Mouse (Mus musculus) lung, postnatal 0 days (tissue): ENCODE data around the gene Os9. TPM values are rescaled to one million over a fixed set of nuclear protein-coding genes. Genes with fewer than 3 reads are reported as not detected.
"Not testable (repeated sequence)": the region's sequence is repeated elsewhere in the genome, so short reads cannot be mapped to it uniquely, and the experiment has no call there.

Source experiments
- ATAC-seq: fragments of 200-750 bp; cut with Nextera tagmentation; 2 replicates; pipeline ENCODE4 v1.8.0; 2017; ENCODE audit warnings: moderate library complexity
- DNase-seq: peaks from one replicate; pipeline ENCODE4 v3.0.0-alpha.2; 2016; ENCODE audit warnings: low spot score
- H3K27ac ChIP-seq: fragments of 300-500 bp; sonication (generic); 2 replicates; pipeline ENCODE4 v1.5.1; 2014; ENCODE audit warnings: antibody characterized with exemption, mild to moderate bottlenecking, low read length, mixed read lengths
- H3K27me3 ChIP-seq: fragments of 300-500 bp; sonication (generic); replicated peaks from 2 replicates; pipeline ENCODE4 v1.6.1; 2014; ENCODE audit warnings: low read length, mixed read lengths; ENCODE audit not compliant: insufficient read depth
- H3K36me3 ChIP-seq: fragments of 300-500 bp; sonication (generic); 2 replicates; pipeline ENCODE4 v1.6.1; 2014; ENCODE audit warnings: low read length, mixed read lengths; ENCODE audit not compliant: insufficient read depth
- H3K4me1 ChIP-seq: fragments of 300-500 bp; sonication (generic); 2 replicates; pipeline ENCODE4 v1.6.1; 2014; ENCODE audit warnings: antibody characterized with exemption, low read depth, low read length, mixed read lengths; ENCODE audit not compliant: insufficient read depth
- H3K4me2 ChIP-seq: fragments of 300-500 bp; sonication (generic); replicated peaks from 2 replicates; pipeline ENCODE4 v1.6.1; 2014; ENCODE audit warnings: low read depth, mild to moderate bottlenecking, low read length, moderate library complexity, mixed read lengths
- H3K4me3 ChIP-seq: fragments of 300-500 bp; sonication (generic); 2 replicates; pipeline ENCODE4 v1.5.1; 2014; ENCODE audit warnings: low read depth, low read length
- H3K9ac ChIP-seq: fragments of 300-500 bp; sonication (generic); replicated peaks from 2 replicates; pipeline ENCODE4 v1.6.1; 2014; ENCODE audit warnings: low read depth, mild to moderate bottlenecking
- H3K9me3 ChIP-seq: fragments of 300-500 bp; sonication (generic); 2 replicates; pipeline ENCODE4 v1.6.1; 2016; ENCODE audit warnings: low read length, mixed read lengths
- CTCF ChIP-seq: IDR thresholded peaks from 2 replicates; pipeline ENCODE4 v1.5.1; 2016; ENCODE audit warnings: antibody characterized with exemption, mild to moderate bottlenecking
- EP300 ChIP-seq: IDR thresholded peaks from 2 replicates; pipeline ENCODE4 v1.6.1; 2016; ENCODE audit warnings: antibody characterized with exemption, mild to moderate bottlenecking, control low read depth
- WGBS: fragments of 180-500 bp; shearing (Covaris S2); extraction: QIAGEN DNeasy Blood & Tissue Kit; methylation state at CpG from one replicate; pipeline ENCODE4 v1.1.7; 2014; 5-methylcytosine and 5-hydroxymethylcytosine counted together
- polyA plus RNA-seq: library from polyadenylated mRNA; unstranded; fragments of >200 nt; fragmentation: Nextera tagmentation; extraction: Ambion mirVana; gene quantifications from 2 replicates; pipeline ENCODE4 v1.2.1, GENCODE M21; 2015

The Os9 gene
- polyA plus RNA-seq, 1 experiment from 2014 or later, result 112 TPM

- Histone ChIP-seq H3K4me3 (no peak overlapping the region), H3K36me3 (no peaks in the 10 kb centered on the region), H3K27ac (no peak overlapping the region), H3K9ac (no peak overlapping the region), H3K9me3 (no peaks in the 10 kb centered on the region), H3K4me1 (peaks cover 10% of the 10 kb centered on the region), H3K4me2 (no peak overlapping the region), H3K27me3 (peaks cover 37% of the 10 kb centered on the region)
- WGBS, result 27% methylated on average over 4 of the region's 4 CpGs
- ATAC-seq (no peak), DNase-seq (no peak)
- no peak for TF ChIP-seq EP300
- TF ChIP-seq CTCF, result no peak
Observed at GRCm38 (mm10) chr10:127076082-127076481, 44.8 kb downstream of the Os9 start.

- H3K4me1 ChIP-seq, result peaks cover 13% of the 10 kb centered on the region; the same call in 1 of the 2 replicates
- H3K27ac ChIP-seq, result no peak overlapping the region
- no peak for ATAC-seq
- H3K9me3 ChIP-seq, result no peaks in the 10 kb centered on the region
- H3K27me3 ChIP-seq, result peaks cover 33% of the 10 kb centered on the region
- TF ChIP-seq EP300, result no peak
- no peak for TF ChIP-seq CTCF
- H3K4me3 ChIP-seq, result no peak overlapping the region
- no peak for DNase-seq
- H3K9ac ChIP-seq, result no peak overlapping the region
- 40% methylated on average over 8 of the region's 8 CpGs for WGBS
- no peak overlapping the region for H3K4me2 ChIP-seq
- H3K36me3 ChIP-seq, result no peaks in the 10 kb centered on the region
Observed at GRCm38 (mm10) chr10:127075651-127076050, 45.3 kb downstream of the Os9 start.

DNA sequence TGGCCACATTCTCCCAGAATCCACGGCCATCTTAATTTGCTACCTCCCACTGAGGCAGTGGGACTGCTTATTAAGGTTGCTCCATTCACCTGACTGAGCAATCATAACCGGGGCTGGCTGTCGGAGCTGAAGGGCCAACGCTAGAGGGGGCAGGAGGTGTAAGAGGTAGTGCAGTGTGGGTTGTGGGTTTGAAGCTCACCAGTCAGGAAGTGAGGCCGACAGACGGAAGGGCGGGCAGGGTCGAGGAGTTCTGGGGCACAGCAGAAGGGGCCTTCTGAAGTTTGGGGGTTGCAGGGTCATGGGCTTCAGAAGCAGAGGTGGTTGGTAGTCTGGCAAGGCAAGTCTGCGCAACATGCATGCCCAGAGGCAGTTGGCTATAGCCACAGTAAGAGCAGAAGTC lies 45.9 kb downstream of the Os9 start, which contains the start of gene Agap2:
Gene Agap2, plus strand, starts transcription at position 205 of the 400 bp plus-strand sequence.
- no peak within 1 kb of the TSS for H3K4me2 ChIP-seq
- 56% methylated on average over 9 of the region's 9 CpGs for WGBS
- H3K27ac ChIP-seq, result no peak within 1 kb of the TSS
- TF ChIP-seq CTCF (0 out of 2 replicates have a peak, but pooled peaks have one; percentile 4), EP300 (no peak)
- no peak for DNase-seq
- no peak within 1 kb of the TSS for H3K4me3 ChIP-seq
- ATAC-seq, result no peak
- no peaks in the 10 kb centered on the region for H3K9me3 ChIP-seq
- H3K4me1 ChIP-seq, result peaks cover 14% of the 10 kb centered on the region; the same call in 1 of the 2 replicates
- no peaks in the 10 kb centered on the region for H3K36me3 ChIP-seq
- H3K9ac ChIP-seq, result no peak within 1 kb of the TSS
- peaks cover 27% of the 10 kb centered on the region for H3K27me3 ChIP-seq

GRCm38 (mm10) chr10:127073981-127074380 lies 47.0 kb downstream of the Os9 start:
- Histone ChIP-seq H3K4me1 (peaks cover 11% of the 10 kb centered on the region; the same call in 1 of the 2 replicates), H3K9me3 (no peaks in the 10 kb centered on the region), H3K4me3 (no peak overlapping the region), H3K27me3 (peaks cover 16% of the 10 kb centered on the region), H3K4me2 (no peak overlapping the region), H3K36me3 (no peaks in the 10 kb centered on the region), H3K27ac (no peak overlapping the region), H3K9ac (no peak overlapping the region)
- WGBS, result 90% methylated on average over 1 of the region's 1 CpGs
- TF ChIP-seq EP300 (no peak), CTCF (no peak)
- no peak for ATAC-seq
- no peak for DNase-seq

DNA sequence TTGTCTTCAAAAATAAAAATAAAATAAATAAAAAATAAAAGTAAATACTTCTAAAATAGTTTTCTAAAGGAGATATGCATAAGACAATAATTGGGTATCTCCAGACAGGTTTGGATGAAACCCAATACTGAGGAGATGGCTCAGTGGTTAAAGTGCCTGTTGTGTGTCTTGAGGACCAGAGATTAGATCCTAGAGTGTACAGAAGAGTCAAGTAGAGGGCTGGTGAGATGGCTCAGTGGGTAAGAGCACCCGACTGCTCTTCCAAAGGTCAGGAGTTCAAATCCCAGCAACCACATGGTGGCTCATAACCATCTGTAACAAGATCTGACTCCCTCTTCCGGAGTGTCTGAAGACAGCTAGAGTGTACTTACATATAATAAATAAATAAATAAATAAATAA lies 48.0 kb downstream of the Os9 start:
- H3K4me2 ChIP-seq, H3K36me3 ChIP-seq, H3K27me3 ChIP-seq, H3K9me3 ChIP-seq, H3K9ac ChIP-seq, H3K4me3 ChIP-seq, DNase-seq, ATAC-seq, H3K27ac ChIP-seq: not testable (repeated sequence)
- WGBS, result 78% methylated on average over 2 of the region's 2 CpGs
- peaks cover 11% of the 10 kb centered on the region; the same call in 1 of the 2 replicates for H3K4me1 ChIP-seq

- not testable (repeated sequence) for DNase-seq, H3K27me3 ChIP-seq, ATAC-seq, H3K9me3 ChIP-seq, H3K4me3 ChIP-seq, H3K4me2 ChIP-seq, H3K9ac ChIP-seq, H3K27ac ChIP-seq, H3K36me3 ChIP-seq
- peak; percentile 30; the same call in 1 of the 2 replicates for TF ChIP-seq CTCF
- peaks cover 11% of the 10 kb centered on the region; the same call in 1 of the 2 replicates for H3K4me1 ChIP-seq
- 86% methylated on average over 4 of the region's 4 CpGs for WGBS
Observed at GRCm38 (mm10) chr10:127072270-127072669, 48.7 kb downstream of the Os9 start.

DNA sequence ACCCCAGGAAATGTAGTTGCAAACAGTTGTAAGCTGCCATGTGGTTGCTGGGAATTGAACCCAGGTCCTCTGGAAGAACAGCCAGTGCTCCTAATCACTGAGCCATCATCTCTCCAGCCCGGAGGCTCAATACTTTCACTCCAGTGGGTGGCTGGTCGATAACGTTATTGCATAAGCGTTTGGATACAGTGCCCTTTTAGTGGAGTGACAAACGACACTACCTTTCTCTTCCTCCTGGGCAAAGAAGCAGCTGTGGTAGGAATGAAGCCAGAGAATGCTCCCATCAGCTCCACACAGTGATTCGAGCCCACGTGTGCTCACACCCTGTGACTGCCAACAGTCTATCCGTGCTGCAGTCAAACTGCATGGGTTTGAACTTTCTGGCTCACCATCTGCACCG lies 49.7 kb downstream of the Os9 start:
- DNase-seq (no peak), ATAC-seq (no peak)
- no peak overlapping the region for H3K4me3 ChIP-seq
- H3K9me3 ChIP-seq, result no peaks in the 10 kb centered on the region
- H3K27ac ChIP-seq, result no peak overlapping the region
- peaks cover 16% of the 10 kb centered on the region for H3K36me3 ChIP-seq
- H3K27me3 ChIP-seq, result no peaks in the 10 kb centered on the region
- no peak overlapping the region; the same call in 1 of the 2 replicates for H3K9ac ChIP-seq
- TF ChIP-seq CTCF (no peak), EP300 (no peak)
- H3K4me1 ChIP-seq, result peaks cover 11% of the 10 kb centered on the region; the same call in 1 of the 2 replicates
- 70% methylated on average over 9 of the region's 9 CpGs for WGBS
- H3K4me2 ChIP-seq, result peak overlapping the region; percentile 77
